Mouse (Mus musculus) heart, adult 9 months (tissue): Measurements from ENCODE around the gene Ncoa4.
"Not testable (repeated sequence)": the region's sequence is repeated elsewhere in the genome, so short reads cannot be mapped to it uniquely, and the experiment has no call there.

ENCODE experiments used
- DNase-seq, 2 experiments: peaks; one replicate each; pipeline ENCODE4 v3.0.0; 2022; ENCODE audit warnings: low spot score in 2 of 2

Ncoa4 gene

GRCm38 (mm10) chr14:32193557-32193956, 33.9 kb downstream of the Ncoa4 start:
- DNase-seq: not testable (repeated sequence)

DNA sequence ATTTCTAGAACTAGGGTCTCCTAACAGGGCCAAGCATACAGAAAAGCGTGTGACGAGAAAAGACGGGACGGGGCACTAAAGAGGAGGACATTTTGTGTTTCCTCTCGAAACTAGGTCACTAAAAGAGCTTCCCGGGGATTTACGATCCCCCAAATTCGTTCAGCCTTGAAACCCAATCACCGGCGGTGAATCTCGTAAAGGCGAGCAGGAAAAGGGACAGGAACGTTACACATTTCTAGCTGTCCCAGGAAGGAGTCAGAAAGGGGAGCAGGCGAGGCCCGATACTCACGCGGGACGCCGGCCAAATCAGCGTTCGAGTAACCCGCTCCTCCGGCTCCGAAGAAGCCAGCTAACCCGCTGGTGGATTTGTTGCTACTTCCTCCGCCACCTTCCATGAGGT, 41.7 kb downstream of the Ncoa4 start:
- no peak for DNase-seq

DNA sequence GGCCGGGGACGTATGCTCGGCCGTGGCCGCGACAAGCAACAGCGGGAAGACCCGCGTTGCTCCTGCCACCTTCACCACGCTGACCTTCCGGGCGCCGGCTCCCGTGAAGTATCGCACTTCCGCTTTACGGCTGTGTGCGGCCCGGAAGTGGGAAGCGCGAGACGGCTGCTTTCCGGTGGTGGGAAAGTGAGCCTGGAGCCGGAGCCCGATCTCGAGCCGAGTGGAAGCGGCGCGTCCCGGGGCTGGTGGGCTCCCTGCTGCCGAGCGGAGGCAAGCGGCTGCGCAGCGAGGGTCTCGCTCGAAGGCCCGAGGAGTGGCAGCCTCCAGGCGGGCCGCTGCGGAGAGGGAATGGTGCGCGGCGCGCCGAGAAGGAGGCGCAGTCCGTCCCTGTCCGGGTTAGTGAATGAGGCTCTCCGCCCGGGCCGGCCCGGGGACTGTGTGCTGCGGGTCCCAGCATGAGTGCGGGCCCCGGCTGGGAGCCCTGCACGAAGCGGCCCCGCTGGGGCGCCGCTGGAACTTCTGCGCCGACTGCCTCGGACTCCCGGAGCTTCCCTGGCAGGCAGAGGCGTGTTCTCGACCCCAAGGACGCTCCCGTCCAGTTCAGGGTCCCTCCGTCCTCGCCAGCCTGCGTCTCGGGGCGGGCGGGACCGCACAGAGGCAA, 42.3 kb downstream of the Ncoa4 start, which contains the start of the genes Timm23 and Parg:
Gene Timm23, minus strand, starts transcription at position 108 of the 661 bp plus-strand sequence.
Gene Parg, plus strand, starts transcription at position 159 of the 661 bp plus-strand sequence.
- peak; percentile 87 to 89 for DNase-seq

- DNase-seq: no peak
These were observed 66.9 kb downstream of the Ncoa4 start for GRCm38 (mm10) chr14:32226601-32227000.

DNA sequence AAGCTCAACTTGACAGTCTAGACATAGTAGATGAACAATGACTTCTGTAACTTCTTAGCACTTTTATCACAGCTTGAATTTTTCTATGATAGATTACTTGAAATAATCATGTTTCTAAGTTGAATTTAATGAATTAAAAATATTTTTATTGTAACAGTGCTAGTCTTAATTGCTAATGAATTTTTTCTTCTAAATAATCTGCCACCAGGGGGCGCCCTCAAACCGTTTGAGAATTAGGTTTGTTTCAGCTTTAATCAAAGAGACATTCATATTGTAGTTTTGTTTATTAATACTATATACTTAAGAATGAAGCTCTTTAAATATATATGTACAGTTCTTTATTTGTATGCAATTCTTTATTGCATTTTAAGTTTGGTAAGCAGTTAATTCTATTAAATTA, 69.3 kb downstream of the Ncoa4 start:
- peak in 1 of 2 experiments; percentile 10 for DNase-seq
